Mouse (Mus musculus): ENCODE measurements at regions not wholly inside any gene's neighbourhood (a gene's known extent, or its start where the extent isn't known, plus 50 kb on each side); places are given as distances from the start of the nearest gene placed in this dataset.
A peak's percentile ranks its signal among the peaks of the same experiment; 100 is the strongest.

- no peak for DNase-seq (ENCODE audit: low read depth, low spot score)
Observed at GRCm38 (mm10) chr3:136611682-136612081, 58.2 kb upstream of the Ppp3ca start.

- DNase-seq (ENCODE audit: low read depth, low spot score) = no peak
Observed at GRCm38 (mm10) chr3:136610556-136610924, 59.4 kb upstream of the Ppp3ca start.

GRCm38 (mm10) chr3:136609855-136610555 is 59.9 kb upstream of the Ppp3ca start:
- peak; percentile 24 for DNase-seq (ENCODE audit: low read depth, low spot score)

- DNase-seq (ENCODE audit: low read depth, low spot score) = no peak
Observed at GRCm38 (mm10) chr3:136601706-136602105, 68.2 kb upstream of the Ppp3ca start.

- DNase-seq (ENCODE audit: low read depth, low spot score) = no peak
Observed at GRCm38 (mm10) chr3:136583937-136584336, 86.0 kb upstream of the Ppp3ca start.

- DNase-seq (ENCODE audit: low read depth, low spot score) = no peak
Observed at GRCm38 (mm10) chr3:136578016-136578415, 91.9 kb upstream of the Ppp3ca start.

GRCm38 (mm10) chr3:136570517-136570916 is 99.4 kb upstream of the Ppp3ca start:
- no peak for DNase-seq (ENCODE audit: low read depth, low spot score)

- no peak for DNase-seq (ENCODE audit: low read depth, low spot score)
Observed at GRCm38 (mm10) chr3:136556488-136556887, 113.4 kb upstream of the Ppp3ca start.

- no peak for DNase-seq (ENCODE audit: low read depth, low spot score)
Observed at GRCm38 (mm10) chr3:136549471-136549870, 120.5 kb upstream of the Ppp3ca start.

- DNase-seq (ENCODE audit: low read depth, low spot score) = no peak
Observed at GRCm38 (mm10) chr3:136531604-136532003, 138.3 kb upstream of the Ppp3ca start.

- DNase-seq (ENCODE audit: low read depth, low spot score) = no peak
Observed at GRCm38 (mm10) chr3:136508575-136508974, 161.3 kb upstream of the Ppp3ca start.

- DNase-seq (ENCODE audit: low read depth, low spot score) = peak; percentile 24
Observed at GRCm38 (mm10) chr3:136507070-136507469, 162.9 kb upstream of the Ppp3ca start.

- no peak for DNase-seq (ENCODE audit: low read depth, low spot score)
Observed at GRCm38 (mm10) chr3:136494831-136495230, 169.0 kb upstream of the Bank1 start.

GRCm38 (mm10) chr3:136491683-136492082 is 165.8 kb upstream of the Bank1 start:
- DNase-seq (ENCODE audit: low read depth, low spot score) = no peak

- no peak for DNase-seq (ENCODE audit: low read depth, low spot score)
Observed at GRCm38 (mm10) chr3:136471693-136472092, 145.8 kb upstream of the Bank1 start.

- DNase-seq (ENCODE audit: low read depth, low spot score) = no peak
Observed at GRCm38 (mm10) chr3:136462747-136463146, 136.9 kb upstream of the Bank1 start.

- no peak for DNase-seq (ENCODE audit: low read depth, low spot score)
Observed at GRCm38 (mm10) chr3:136456471-136457117, 130.7 kb upstream of the Bank1 start.

GRCm38 (mm10) chr3:136455651-136456470 is 130.0 kb upstream of the Bank1 start:
- DNase-seq (ENCODE audit: low read depth, low spot score) = no peak

- DNase-seq (ENCODE audit: low read depth, low spot score) = no peak
Observed at GRCm38 (mm10) chr3:136454967-136455366, 129.1 kb upstream of the Bank1 start.

- no peak for DNase-seq (ENCODE audit: low read depth, low spot score)
Observed at GRCm38 (mm10) chr3:136450986-136451774, 125.3 kb upstream of the Bank1 start.

GRCm38 (mm10) chr3:136450361-136450895 is 124.6 kb upstream of the Bank1 start:
- DNase-seq (ENCODE audit: low read depth, low spot score) = no peak
